ENCODE assay signal across 19 mouse cellular contexts in the genomic region with DNA sequence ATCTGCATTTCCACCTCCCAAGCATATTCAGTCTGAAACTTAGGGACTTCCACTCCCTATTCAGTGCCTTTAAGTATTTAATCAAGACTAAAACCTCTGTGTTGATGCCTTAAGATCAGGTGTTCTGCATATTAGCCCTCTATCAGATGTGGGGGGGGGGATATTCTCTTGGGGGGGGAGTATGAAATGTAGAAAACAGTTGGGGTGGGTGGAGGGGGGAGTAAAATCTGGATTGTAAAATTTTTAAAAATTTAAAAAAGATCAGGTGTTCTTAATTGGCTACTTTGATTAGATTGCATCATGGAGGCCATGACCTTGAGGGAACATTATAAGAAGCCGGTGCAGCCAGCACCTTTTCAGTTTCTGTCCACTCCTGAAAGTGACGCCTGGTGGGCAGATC. TPM values are rescaled to one million over a fixed set of nuclear protein-coding genes. Genes with fewer than 3 reads are reported as not detected.
DNase-seq lines count a peak whose midpoint lies in the region.
"Had no signal": no experiment of that assay in that cellular context is flagged by ENCODE, and none has a peak within 500 bp of the region (broad histone marks: within the 10 kb centered on the region; RNA-seq: fewer than 3 reads in every experiment).

A gene (plus strand): TSS at position 301 of the 400 bp plus-strand sequence.

- peak; percentile 42 for DNase-seq in heart, adult 11 months
- DNase-seq in heart, adult 18-20 months: no peak
- DNase-seq: adrenal gland, adult 2 months; adrenal gland, adult 8-10 months; adrenal gland, postnatal 10 days; adrenal gland, postnatal 14 days; adrenal gland, postnatal 25 days; adrenal gland, postnatal 36 days; B cell, adult 2 months; cerebellum, adult 11 months; cerebellum, adult 11-12 months; cerebellum, adult 18-20 months; cerebellum, adult 2 months had no signal

RNA-seq across cellular contexts. Expression of the gene that starts here (rescaled TPM):
- total RNA-seq in heart, adult 18-20 months (2021): not detected
- total RNA-seq: adrenal gland, adult 18-20 months; adrenal gland, adult 2 months; adrenal gland, adult 8-10 months; adrenal gland, postnatal 10 days; adrenal gland, postnatal 14 days; adrenal gland, postnatal 25 days; adrenal gland, postnatal 36 days; adrenal gland, postnatal 4 days; CH12.LX; ES-E14; G1E; MEL had no signal
